Mouse (Mus musculus) macrophage (primary cell): ENCODE measurements around the gene Ccnyl1. TPM values are rescaled to one million over a fixed set of nuclear protein-coding genes. Genes with fewer than 3 reads are reported as not detected.

Experiments
- H3K27ac ChIP-seq: fragments of 350-480 bp; formaldehyde crosslinking; 2 replicates; pipeline ENCODE4 v1.9.0; 2021
- H3K36me3 ChIP-seq: fragments of 350-480 bp; formaldehyde crosslinking; 2 replicates; pipeline ENCODE4 v1.9.0; 2021; ENCODE audit errors: inconsistent target
- H3K4me3 ChIP-seq: fragments of 350-480 bp; formaldehyde crosslinking; 2 replicates; pipeline ENCODE4 v1.9.0; 2021; ENCODE audit errors: inconsistent target
- H3K79me2 ChIP-seq: fragments of 350-480 bp; formaldehyde crosslinking; 2 replicates; pipeline ENCODE4 v1.9.0; 2021; ENCODE audit errors: inconsistent target
- WGBS: methylation state at CpG from one replicate; pipeline ENCODE4 v1.1.7; 2026; ENCODE audit warnings: inconsistent platforms; ENCODE audit not compliant: missing documents; 5-methylcytosine and 5-hydroxymethylcytosine counted together
- polyA plus RNA-seq: library from polyadenylated mRNA; stranded (reverse); fragments of 250-400 nt; gene quantifications from 3 replicates; pipeline ENCODE4 v1.2.4, GENCODE M21; 2018; ENCODE audit warnings: inconsistent platforms

Gene Ccnyl1
- polyA plus RNA-seq, 1 experiment from 2014 or later: 14.0 TPM

- H3K36me3 ChIP-seq: no peaks in the 10 kb centered on the region
- H3K4me3 ChIP-seq: no peak overlapping the region
- H3K79me2 ChIP-seq: no peaks in the 10 kb centered on the region
- no peak overlapping the region for H3K27ac ChIP-seq
These were observed 27.2 kb downstream of the Ccnyl1 start for GRCm38 (mm10) chr1:64717504-64717903.

GRCm38 (mm10) chr1:64721034-64721587, 30.9 kb downstream of the Ccnyl1 start:
- Histone ChIP-seq H3K79me2 (no peaks in the 10 kb centered on the region), H3K27ac (no peak overlapping the region), H3K36me3 (no peaks in the 10 kb centered on the region), H3K4me3 (no peak overlapping the region)
- WGBS: 95% methylated on average over 10 of the region's 10 CpGs

GRCm38 (mm10) chr1:64730046-64730445, 39.8 kb downstream of the Ccnyl1 start:
- Histone ChIP-seq H3K79me2 (no peaks in the 10 kb centered on the region; the same call in 1 of the 2 replicates), H3K36me3 (peaks cover 4% of the 10 kb centered on the region; the same call in 1 of the 2 replicates), H3K27ac (no peak overlapping the region), H3K4me3 (no peak overlapping the region)
- 96% methylated on average over 4 of the region's 4 CpGs for WGBS

GRCm38 (mm10) chr1:64731341-64732020, 41.2 kb downstream of the Ccnyl1 start:
- 89% methylated on average over 15 of the region's 16 CpGs for WGBS
- Histone ChIP-seq H3K4me3 (no peak overlapping the region), H3K27ac (no peak overlapping the region), H3K36me3 (peaks cover 4% of the 10 kb centered on the region; the same call in 1 of the 2 replicates), H3K79me2 (peaks cover 5% of the 10 kb centered on the region; the same call in 1 of the 2 replicates)

- no peak overlapping the region for H3K4me3 ChIP-seq
- WGBS: 93% methylated on average over 10 of the region's 10 CpGs
- H3K27ac ChIP-seq: no peak overlapping the region
- peaks cover 5% of the 10 kb centered on the region; the same call in 1 of the 2 replicates for H3K79me2 ChIP-seq
- H3K36me3 ChIP-seq: peaks cover 4% of the 10 kb centered on the region; the same call in 1 of the 2 replicates
These were observed 41.9 kb downstream of the Ccnyl1 start for GRCm38 (mm10) chr1:64732161-64732560.

GRCm38 (mm10) chr1:64732637-64733200, 42.5 kb downstream of the Ccnyl1 start:
- Histone ChIP-seq H3K79me2 (peaks cover 5% of the 10 kb centered on the region; the same call in 1 of the 2 replicates), H3K36me3 (peaks cover 4% of the 10 kb centered on the region; the same call in 1 of the 2 replicates), H3K27ac (no peak overlapping the region), H3K4me3 (no peak overlapping the region)
- 85% methylated on average over 7 of the region's 7 CpGs for WGBS

GRCm38 (mm10) chr1:64733453-64734245, 43.4 kb downstream of the Ccnyl1 start:
- Histone ChIP-seq H3K27ac (no peak overlapping the region), H3K4me3 (no peak overlapping the region), H3K79me2 (peaks cover 5% of the 10 kb centered on the region; the same call in 1 of the 2 replicates), H3K36me3 (no peaks in the 10 kb centered on the region)
- 92% methylated on average over 8 of the region's 11 CpGs for WGBS

- WGBS: 76% methylated on average over 49 of the region's 58 CpGs
- no peak overlapping the region for H3K4me3 ChIP-seq
- no peaks in the 10 kb centered on the region for H3K36me3 ChIP-seq
- H3K79me2 ChIP-seq: peaks cover 5% of the 10 kb centered on the region; the same call in 1 of the 2 replicates
- no peak overlapping the region for H3K27ac ChIP-seq
These were observed 44.8 kb downstream of the Ccnyl1 start for GRCm38 (mm10) chr1:64734771-64735750.

- peaks cover 5% of the 10 kb centered on the region; the same call in 1 of the 2 replicates for H3K79me2 ChIP-seq
- 15% methylated on average over 74 of the region's 75 CpGs for WGBS
- no peaks in the 10 kb centered on the region for H3K36me3 ChIP-seq
- H3K4me3 ChIP-seq: peak overlapping the region; percentile 63
- no peak overlapping the region for H3K27ac ChIP-seq
These were observed 45.8 kb downstream of the Ccnyl1 start for GRCm38 (mm10) chr1:64735781-64736680.

GRCm38 (mm10) chr1:64736681-64737501, 46.6 kb downstream of the Ccnyl1 start:
- Histone ChIP-seq H3K36me3 (no peaks in the 10 kb centered on the region), H3K4me3 (peak overlapping the region; percentile 63), H3K79me2 (peaks cover 5% of the 10 kb centered on the region; the same call in 1 of the 2 replicates), H3K27ac (no peak overlapping the region)
- 2% methylated on average over 52 of the region's 56 CpGs for WGBS

GRCm38 (mm10) chr1:64737502-64738179, 47.4 kb downstream of the Ccnyl1 start, which contains the start of gene Fzd5:
TSS of gene Fzd5 (minus strand) at chr1:64737751.
- Histone ChIP-seq H3K36me3 (no peaks in the 10 kb centered on the region), H3K27ac (no peak within 1 kb of the TSS), H3K79me2 (peaks cover 5% of the 10 kb centered on the region; the same call in 1 of the 2 replicates), H3K4me3 (peak within 1 kb of the TSS; percentile 63)
- under 1% methylated on average over 58 of the region's 73 CpGs for WGBS

- WGBS: under 1% methylated on average over 11 of the region's 11 CpGs
- Histone ChIP-seq H3K27ac (no peak overlapping the region), H3K36me3 (no peaks in the 10 kb centered on the region)
These were observed 47.9 kb downstream of the Ccnyl1 start for GRCm38 (mm10) chr1:64738180-64738555.

More at GRCm38 (mm10) chr1:64738180-64738555, 47.9 kb downstream of the Ccnyl1 start:
- peak overlapping the region; percentile 37 for H3K4me3 ChIP-seq
- peaks cover 5% of the 10 kb centered on the region; the same call in 1 of the 2 replicates for H3K79me2 ChIP-seq
